Mouse (Mus musculus) small intestine, adult 2 months (tissue): ENCODE data around the gene Tbcb. TPM values are rescaled to one million over a fixed set of nuclear protein-coding genes. Genes with fewer than 3 reads are reported as not detected.

Source experiments
- H3K27ac ChIP-seq: fragments of 200-500 bp; 2 replicates; pipeline ENCODE4 v1.5.1; 2012; ENCODE audit warnings: low read depth, low read length, control low read depth, inconsistent platforms; ENCODE audit not compliant: insufficient read depth
- H3K27me3 ChIP-seq: fragments of 200-500 bp; 2 replicates; pipeline ENCODE4 v1.6.1; 2012; ENCODE audit warnings: mild to moderate bottlenecking, moderate library complexity, low read length, inconsistent platforms; ENCODE audit not compliant: control insufficient read depth, insufficient read depth
- H3K36me3 ChIP-seq: fragments of 200-500 bp; 2 replicates; pipeline ENCODE4 v1.6.1; 2012; ENCODE audit warnings: mild to moderate bottlenecking, low read length, control low read depth, inconsistent platforms; ENCODE audit not compliant: control insufficient read depth, insufficient read depth
- H3K4me1 ChIP-seq: fragments of 200-500 bp; 2 replicates; pipeline ENCODE4 v1.6.1; 2012; ENCODE audit warnings: low read length, inconsistent platforms, mixed read lengths; ENCODE audit not compliant: control insufficient read depth, insufficient read depth, insufficient read length
- H3K4me3 ChIP-seq: fragments of 200-500 bp; 2 replicates; pipeline ENCODE4 v1.5.1; 2012; ENCODE audit warnings: low read depth, mild to moderate bottlenecking, control low read depth, inconsistent platforms, low read length, moderate library complexity
- CTCF ChIP-seq: fragments of 200-500 bp; IDR thresholded peaks from 2 replicates; pipeline ENCODE4 v1.5.1; 2012; ENCODE audit warnings: low read depth, mild to moderate bottlenecking, control low read depth, inconsistent platforms, low read length, moderate library complexity, mixed read lengths; ENCODE audit not compliant: insufficient replicate concordance, insufficient read length; ENCODE audit errors: extremely low read depth
- POLR2A ChIP-seq: fragments of 200-500 bp; IDR thresholded peaks from 2 replicates; pipeline ENCODE4 v1.6.1; 2012; ENCODE audit warnings: low read depth, mild to moderate bottlenecking, control low read depth, inconsistent platforms, low read length, moderate library complexity
- WGBS: fragments of 180-500 bp; shearing (Covaris S2); methylation state at CpG from one replicate; pipeline ENCODE4 v1.1.7; 2018; 5-methylcytosine and 5-hydroxymethylcytosine counted together
- polyA plus RNA-seq: library from polyadenylated mRNA; depleted of rRNA; stranded (reverse); fragments of >200 nt; gene quantifications from 2 replicates; pipeline ENCODE4 v1.2.3, GENCODE M21; 2012

Tbcb gene
- polyA plus RNA-seq, 1 experiment = 45.2 TPM

DNA sequence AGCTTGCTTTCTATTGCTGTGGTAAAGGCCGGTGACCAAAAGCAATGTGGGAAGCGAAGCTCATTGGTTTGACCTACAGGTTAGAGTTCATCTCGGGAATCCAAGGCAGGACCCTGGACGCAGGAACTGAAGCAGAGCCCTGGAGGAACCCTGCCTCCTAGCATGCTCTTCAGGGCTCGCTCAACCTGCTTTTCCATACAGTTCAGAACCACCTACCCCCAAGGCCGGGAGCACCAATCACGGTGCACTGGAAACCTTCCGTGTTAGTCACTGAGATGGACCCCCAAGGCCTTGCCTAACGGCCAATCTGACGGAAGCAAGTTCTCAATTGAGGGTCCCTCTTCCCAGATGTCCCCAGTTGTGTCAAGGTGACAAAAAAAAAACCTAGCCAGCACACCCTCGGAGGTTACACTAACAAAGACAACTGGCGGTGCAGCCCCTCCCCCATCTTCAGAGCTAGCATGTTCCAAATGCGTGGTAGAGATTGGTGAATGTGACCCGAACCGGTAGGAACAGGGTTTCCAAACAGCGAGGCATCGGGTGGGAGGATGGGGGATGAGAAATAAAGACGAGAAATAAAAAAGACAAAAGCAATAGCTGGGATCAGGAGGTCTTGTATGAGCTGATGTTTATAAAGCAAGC lies 32.5 kb downstream of the Tbcb start:
- WGBS = 80% methylated on average over 18 of the region's 18 CpGs
- H3K27me3 ChIP-seq = no peaks in the 10 kb centered on the region
- peaks cover 20% of the 10 kb centered on the region for H3K4me1 ChIP-seq
- H3K36me3 ChIP-seq = no peaks in the 10 kb centered on the region
- H3K4me3 ChIP-seq = no peak overlapping the region
- TF ChIP-seq CTCF (no peak), POLR2A (no peak)
- no peak overlapping the region for H3K27ac ChIP-seq

DNA sequence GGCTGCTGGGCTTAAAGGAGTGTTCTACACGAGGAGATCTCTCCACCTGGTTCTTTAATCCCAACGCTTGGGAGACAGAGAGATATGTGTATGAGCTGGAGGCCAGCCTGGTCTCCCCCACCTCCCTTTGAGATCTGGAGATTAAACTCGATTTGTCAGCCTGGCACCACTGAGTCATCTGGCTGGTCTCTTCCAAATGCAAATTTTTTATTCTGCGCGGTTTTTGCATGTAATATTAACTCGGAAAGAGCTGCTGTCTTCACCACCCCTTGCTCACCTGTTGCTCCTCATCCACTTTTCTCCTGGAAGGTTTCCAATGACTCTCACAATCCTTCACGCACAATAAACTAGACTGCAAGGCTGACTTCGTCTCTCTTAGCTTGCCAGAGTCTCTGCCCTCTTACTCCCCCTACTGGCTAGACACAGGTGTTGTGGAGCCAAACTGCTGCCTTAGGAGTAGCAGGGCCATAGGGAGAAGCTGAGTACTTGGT lies 33.5 kb downstream of the Tbcb start, which contains the start of gene Capns1:
Gene Capns1 (minus strand): TSS at position 331 of the 491 bp plus-strand sequence.
- peaks cover 20% of the 10 kb centered on the region for H3K4me1 ChIP-seq
- TF ChIP-seq POLR2A = no peak
- peak; percentile 78; the same call in 1 of the 2 replicates for TF ChIP-seq CTCF
- no peaks in the 10 kb centered on the region for H3K27me3 ChIP-seq
- H3K27ac ChIP-seq = no peak within 1 kb of the TSS
- no peak within 1 kb of the TSS for H3K4me3 ChIP-seq
- 5% methylated on average over 8 of the region's 8 CpGs for WGBS
- H3K36me3 ChIP-seq = no peaks in the 10 kb centered on the region

DNA sequence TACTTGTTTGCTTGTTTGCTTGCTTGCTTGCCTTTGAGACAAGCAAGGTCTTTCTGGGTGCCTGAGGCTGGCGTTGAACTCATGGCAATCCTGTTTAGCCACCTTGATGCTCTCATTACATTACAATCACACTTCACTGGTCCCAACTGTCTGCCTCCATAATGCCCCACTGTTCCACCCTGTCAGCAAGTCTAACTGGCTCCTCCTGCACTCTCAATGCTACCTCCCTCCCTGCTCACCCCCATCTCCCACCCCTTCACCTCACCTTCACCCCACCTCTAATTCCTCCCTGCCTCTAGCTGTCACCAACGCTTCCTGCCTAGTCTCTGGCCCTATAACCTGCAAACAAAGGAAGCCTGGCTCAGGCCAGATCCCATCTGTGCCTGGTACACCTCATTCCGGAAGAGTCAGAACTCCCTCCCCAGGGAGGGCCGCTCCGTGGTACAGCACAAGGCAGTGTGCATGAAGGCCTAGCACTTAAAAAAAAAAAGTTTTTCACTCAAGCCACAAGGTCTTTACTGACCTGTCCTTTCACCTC lies 34.4 kb downstream of the Tbcb start:
- WGBS = 70% methylated on average over 5 of the region's 5 CpGs
- Histone ChIP-seq H3K27me3 (no peaks in the 10 kb centered on the region), H3K4me3 (no peak overlapping the region), H3K36me3 (peaks cover 3% of the 10 kb centered on the region), H3K4me1 (peaks cover 24% of the 10 kb centered on the region), H3K27ac (no peak overlapping the region)
- no peak for TF ChIP-seq POLR2A
- TF ChIP-seq CTCF = no peak

DNA sequence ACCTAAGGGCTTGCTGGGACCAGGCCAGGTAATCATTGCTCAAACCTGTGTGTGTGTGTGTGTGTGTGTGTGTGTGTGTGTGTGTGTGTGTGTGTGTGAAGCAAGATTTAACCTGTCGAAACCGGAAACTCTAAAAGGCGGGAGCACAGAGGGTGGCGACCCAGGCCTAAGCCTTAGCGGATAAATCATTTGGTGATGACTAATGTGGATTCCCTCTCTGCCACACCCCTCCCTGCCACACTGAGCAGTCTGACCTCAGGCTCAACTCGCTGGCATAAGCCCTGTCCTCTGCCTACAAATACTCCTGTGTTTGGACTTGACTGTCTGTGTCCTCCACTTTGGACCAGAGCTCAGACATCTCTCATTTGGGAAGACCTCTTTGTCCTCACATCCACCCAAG lies 35.9 kb downstream of the Tbcb start:
- TF ChIP-seq CTCF = no peak
- TF ChIP-seq POLR2A = no peak
- 33% methylated on average over 6 of the region's 6 CpGs for WGBS
- Histone ChIP-seq H3K4me1 (peaks cover 24% of the 10 kb centered on the region), H3K27ac (0 out of 2 replicates have a peak overlapping the region, but pooled peaks have one; percentile 0), H3K27me3 (no peaks in the 10 kb centered on the region), H3K36me3 (peaks cover 17% of the 10 kb centered on the region), H3K4me3 (no peak overlapping the region)

DNA sequence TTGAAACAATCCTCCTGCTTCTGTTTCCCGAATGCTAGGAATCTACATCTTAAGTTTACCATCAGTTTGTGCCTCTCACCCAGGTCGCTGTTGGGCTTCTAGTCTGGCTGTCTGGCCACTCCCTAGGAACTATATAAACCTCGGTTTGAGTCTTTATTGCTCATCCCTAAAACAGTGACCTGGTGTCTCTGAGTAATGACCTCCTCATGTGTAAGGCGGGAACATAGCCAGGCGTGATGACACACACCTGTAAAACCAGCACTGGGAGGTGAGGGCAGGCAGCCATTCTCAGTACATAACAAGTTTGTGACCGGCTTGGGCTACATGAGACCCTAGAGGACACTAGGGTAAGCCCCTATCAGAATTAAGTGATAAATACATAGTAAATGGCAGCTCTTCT lies 36.6 kb downstream of the Tbcb start:
- no peak overlapping the region for H3K4me3 ChIP-seq
- 59% methylated on average over 6 of the region's 6 CpGs for WGBS
- H3K27me3 ChIP-seq = no peaks in the 10 kb centered on the region
- no peak overlapping the region for H3K27ac ChIP-seq
- H3K36me3 ChIP-seq = peaks cover 19% of the 10 kb centered on the region
- TF ChIP-seq POLR2A = no peak
- TF ChIP-seq CTCF = no peak
- H3K4me1 ChIP-seq = peaks cover 24% of the 10 kb centered on the region

DNA sequence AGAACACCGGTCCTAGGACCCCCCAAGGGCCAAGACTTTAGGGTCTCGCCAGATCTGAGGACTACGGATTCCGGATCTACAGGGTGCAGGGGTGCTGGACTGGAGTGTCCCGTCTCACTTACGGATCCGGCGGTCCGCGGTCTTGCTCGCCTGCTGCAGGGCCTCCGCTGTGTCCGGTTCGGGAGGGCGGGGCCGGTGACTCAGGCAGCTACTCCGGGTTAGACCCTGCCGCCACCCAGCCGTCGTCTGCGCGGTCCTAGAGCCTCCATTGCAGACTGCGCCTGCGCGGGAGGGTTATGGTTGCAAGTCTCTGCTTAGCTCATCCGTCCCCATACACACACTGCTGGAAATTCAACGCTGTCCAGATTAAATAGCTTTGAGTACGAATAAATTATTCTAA lies 37.2 kb downstream of the Tbcb start:
- Histone ChIP-seq H3K4me1 (peaks cover 24% of the 10 kb centered on the region), H3K4me3 (peak overlapping the region; percentile 86), H3K27me3 (no peaks in the 10 kb centered on the region), H3K36me3 (peaks cover 24% of the 10 kb centered on the region), H3K27ac (peak overlapping the region; percentile 94)
- WGBS = under 1% methylated on average over 28 of the region's 28 CpGs
- TF ChIP-seq POLR2A = peak; percentile 78
- TF ChIP-seq CTCF = no peak

DNA sequence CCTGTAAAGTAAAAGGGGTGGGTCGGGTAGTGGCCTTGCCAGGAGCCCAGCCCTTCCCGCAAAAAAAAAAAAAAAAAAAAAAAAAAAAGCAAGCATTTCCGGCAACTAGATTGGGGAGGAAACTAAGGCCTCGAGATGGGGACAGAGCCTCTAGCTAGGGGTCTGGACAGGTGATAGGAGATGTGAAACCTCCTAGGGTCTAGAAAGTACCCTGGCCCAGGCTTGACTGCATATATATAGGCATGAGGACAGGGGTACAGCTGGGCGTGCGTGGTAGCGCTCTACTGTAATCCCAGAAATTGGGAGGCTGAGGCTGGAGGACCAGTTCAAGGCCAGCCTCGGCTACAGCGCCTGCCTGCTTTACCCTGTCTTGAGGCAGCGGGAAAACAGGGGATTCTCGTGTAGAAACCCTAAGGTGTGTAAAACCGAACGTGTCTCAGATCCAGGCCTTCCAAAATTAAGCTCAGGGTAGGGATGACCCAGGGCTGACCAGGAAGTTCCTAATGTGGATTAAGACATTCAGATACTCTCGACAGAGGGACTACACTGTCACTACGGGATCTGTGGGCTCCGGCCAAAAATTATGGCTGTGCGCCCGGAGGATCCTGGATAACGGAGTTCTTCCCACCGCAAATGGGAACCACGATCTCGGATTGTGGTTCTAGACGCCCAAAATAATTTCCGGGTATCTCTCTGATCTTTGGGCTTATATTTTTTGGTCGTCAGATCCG lies 37.8 kb downstream of the Tbcb start:
- Histone ChIP-seq H3K36me3 (peaks cover 28% of the 10 kb centered on the region), H3K27ac (peak overlapping the region; percentile 94), H3K27me3 (no peaks in the 10 kb centered on the region), H3K4me1 (peaks cover 24% of the 10 kb centered on the region), H3K4me3 (peak overlapping the region; percentile 86)
- under 1% methylated on average over 26 of the region's 26 CpGs for WGBS
- TF ChIP-seq POLR2A (no peak), CTCF (no peak)
